Mouse (Mus musculus) neural tube, embryonic 10.5 days (tissue): ENCODE measurements around the gene Rpp14.

Experiments used
- DNase-seq: peaks from one replicate; pipeline ENCODE4 v3.0.0-alpha.2; 2017; ENCODE audit warnings: low spot score; ENCODE audit errors: extremely low spot score

Gene Rpp14

GRCm38 (mm10) chr14:8056076-8056475 lies 24.1 kb upstream of the Rpp14 start:
- no peak for DNase-seq

- no peak for DNase-seq
Measured at GRCm38 (mm10) chr14:8059938-8060337, 20.2 kb upstream of the Rpp14 start.

GRCm38 (mm10) chr14:8062076-8062475 lies 18.1 kb upstream of the Rpp14 start:
- DNase-seq: peak; percentile 26

- no peak for DNase-seq
Measured at GRCm38 (mm10) chr14:8062537-8063301, 17.4 kb upstream of the Rpp14 start.

GRCm38 (mm10) chr14:8063835-8064785 lies 16.1 kb upstream of the Rpp14 start:
- no peak for DNase-seq

- no peak for DNase-seq
Measured at GRCm38 (mm10) chr14:8080718-8081117, 551 bp downstream of the Rpp14 start.

- no peak for DNase-seq
Measured at GRCm38 (mm10) chr14:8082949-8083348, 2.8 kb downstream of the Rpp14 start.

- no peak for DNase-seq
Measured at GRCm38 (mm10) chr14:8089016-8089415, 8.8 kb downstream of the Rpp14 start.

GRCm38 (mm10) chr14:8092573-8092972 lies 12.4 kb downstream of the Rpp14 start:
- no peak for DNase-seq

- no peak for DNase-seq
Measured at GRCm38 (mm10) chr14:8093427-8093826, 13.3 kb downstream of the Rpp14 start.

- no peak for DNase-seq
Measured at GRCm38 (mm10) chr14:8094931-8095561, 14.9 kb downstream of the Rpp14 start.

- no peak for DNase-seq
Measured at GRCm38 (mm10) chr14:8095562-8095950, 15.4 kb downstream of the Rpp14 start.

- peak; percentile 99 for DNase-seq
Measured at GRCm38 (mm10) chr14:8097978-8098686, 18.0 kb downstream of the Rpp14 start, which contains the start of gene Pxk. Gene Pxk (plus strand): TSS chr14:8098211.

- DNase-seq: no peak
Measured at GRCm38 (mm10) chr14:8098687-8098995, 18.5 kb downstream of the Rpp14 start.

- no peak for DNase-seq
Measured at GRCm38 (mm10) chr14:8099561-8100021, 19.4 kb downstream of the Rpp14 start.

- no peak for DNase-seq
Measured at GRCm38 (mm10) chr14:8101886-8102285, 21.7 kb downstream of the Rpp14 start.

GRCm38 (mm10) chr14:8102676-8103075 lies 22.5 kb downstream of the Rpp14 start:
- DNase-seq: no peak

GRCm38 (mm10) chr14:8108047-8108446 lies 27.9 kb downstream of the Rpp14 start:
- DNase-seq: no peak

GRCm38 (mm10) chr14:8108976-8109375 lies 28.8 kb downstream of the Rpp14 start:
- DNase-seq: no peak

- DNase-seq: no peak
Measured at GRCm38 (mm10) chr14:8111545-8111944, 31.4 kb downstream of the Rpp14 start.

- DNase-seq: no peak
Measured at GRCm38 (mm10) chr14:8112036-8112435, 31.9 kb downstream of the Rpp14 start.
